Mouse (Mus musculus) erythroblast, embryonic 14.5 days (primary cell): ENCODE data around the gene Plpp3.

ENCODE experiments used
- GATA1 ChIP-seq: IDR thresholded peaks from 2 replicates; pipeline ENCODE4 v1.6.1; 2012; ENCODE audit warnings: low read length, inconsistent platforms, mixed read lengths
- TAL1 ChIP-seq: IDR thresholded peaks from 3 replicates; pipeline ENCODE4 v1.6.1; 2012; ENCODE audit warnings: low read length, inconsistent platforms, mixed read lengths

- TF ChIP-seq GATA1: no peak
- TF ChIP-seq TAL1: no peak
These were observed 36.1 kb upstream of the Plpp3 start for GRCm38 (mm10) chr4:105121081-105121480.
